Mouse (Mus musculus): ENCODE measurements around the gene Hba-a2. TPM values are rescaled to one million over a fixed set of nuclear protein-coding genes. Genes with fewer than 3 reads are reported as not detected.
A peak's percentile ranks its signal among the peaks of the same experiment; 100 is the strongest.

The Hba-a2 gene
- polyA plus RNA-seq, 2 experiments: 169,597 to 214,511 TPM

GRCm38 (mm10) chr11:32320507-32321195, 24.4 kb downstream of the Hba-a2 start:
- no peaks in the 10 kb centered on the region for H3K9me3 ChIP-seq (ENCODE audit: control insufficient read depth, low read length)
- ATAC-seq (ENCODE audit: insufficient read depth) (peak; percentile 40), DNase-seq (ENCODE audit: low read depth in 3 of 3, low spot score in 3 of 3) (no peak)
- 54% methylated on average over 11 of the region's 11 CpGs for WGBS (ENCODE audit: insufficient replicate concordance)
- H3K36me3 ChIP-seq (replicated peaks; ENCODE audit: control insufficient read depth, insufficient read depth, low read depth): no peaks in the 10 kb centered on the region
- no peak overlapping the region for H3K4me2 ChIP-seq (ENCODE audit: low read depth)
- no peak overlapping the region; the same call in 1 of the 2 replicates for H3K27ac ChIP-seq
- H3K27me3 ChIP-seq (ENCODE audit: control insufficient read depth, insufficient read depth, low read length): no peaks in the 10 kb centered on the region; the same call in 1 of the 2 replicates
- H3K4me3 ChIP-seq (ENCODE audit: insufficient read depth in 1 of 2, low read depth in 2 of 2, low read length in 2 of 2): no peak overlapping the region
- TF ChIP-seq EP300 (IDR thresholded peaks at IDR 0.05; ENCODE audit: low read depth): no peak
- no peak for TF ChIP-seq CTCF (IDR thresholded peaks at IDR 0.05; ENCODE audit: low read depth)
- peaks cover 2 to 4% of the 10 kb centered on the region in 2 experiments; a peak in 3 of 4 replicates for H3K4me1 ChIP-seq (replicated peaks; ENCODE audit: control insufficient read depth in 2 of 2, insufficient read depth in 2 of 2, low read length in 1 of 2)
- H3K9ac ChIP-seq (replicated peaks): no peak overlapping the region

DNA sequence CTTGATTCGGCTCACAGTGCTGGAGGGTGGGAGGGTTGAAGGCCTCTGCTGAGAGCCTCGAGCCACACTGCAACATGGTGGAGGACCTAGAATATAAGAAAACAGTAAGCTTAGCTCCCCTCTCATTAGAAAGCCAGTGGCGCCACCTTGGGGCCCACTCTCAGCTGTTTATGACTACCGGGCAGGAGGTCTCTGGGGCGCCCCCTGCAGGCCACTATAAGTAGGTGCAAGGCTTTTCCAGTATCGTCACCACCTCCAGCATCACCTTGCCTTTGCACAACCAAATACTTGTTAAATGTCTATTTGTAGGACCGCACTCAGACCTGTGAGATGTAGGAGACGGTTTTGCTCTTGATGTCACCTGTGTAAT, 24.9 kb downstream of the Hba-a2 start:
- H3K36me3 ChIP-seq (replicated peaks; ENCODE audit: control insufficient read depth, insufficient read depth, low read depth): no peaks in the 10 kb centered on the region
- no peaks in the 10 kb centered on the region for H3K9me3 ChIP-seq (ENCODE audit: control insufficient read depth, low read length)
- no peaks in the 10 kb centered on the region; the same call in 1 of the 2 replicates for H3K27me3 ChIP-seq (ENCODE audit: control insufficient read depth, insufficient read depth, low read length)
- H3K4me2 ChIP-seq (ENCODE audit: low read depth): no peak overlapping the region
- WGBS (ENCODE audit: insufficient replicate concordance): 22% methylated on average over 8 of the region's 8 CpGs
- no peak overlapping the region for H3K9ac ChIP-seq (replicated peaks)
- no peak overlapping the region; the same call in 1 of the 2 replicates for H3K27ac ChIP-seq
- H3K4me3 ChIP-seq (ENCODE audit: insufficient read depth in 1 of 2, low read depth in 2 of 2, low read length in 2 of 2): no peak overlapping the region
- peak; percentile 70 to 78 (median 73) for DNase-seq (ENCODE audit: low read depth in 3 of 3, low spot score in 3 of 3)
- no peak; the same call in 1 of the 2 replicates for TF ChIP-seq EP300 (IDR thresholded peaks at IDR 0.05; ENCODE audit: low read depth)
- TF ChIP-seq CTCF (IDR thresholded peaks at IDR 0.05; ENCODE audit: low read depth): peak; percentile 99
- peak; percentile 77 for ATAC-seq (ENCODE audit: insufficient read depth)
- peaks cover 2 to 4% of the 10 kb centered on the region in 2 experiments; a peak in 3 of 4 replicates for H3K4me1 ChIP-seq (replicated peaks; ENCODE audit: control insufficient read depth in 2 of 2, insufficient read depth in 2 of 2, low read length in 1 of 2)

GRCm38 (mm10) chr11:32324609-32325008, 28.3 kb downstream of the Hba-a2 start:
- DNase-seq (ENCODE audit: low read depth in 3 of 3, low spot score in 3 of 3) (peak; percentile 60 to 67 (median 67)), ATAC-seq (ENCODE audit: insufficient read depth) (peak; percentile 73)
- WGBS (ENCODE audit: insufficient replicate concordance): 12% methylated on average over 15 of the region's 15 CpGs
- Histone ChIP-seq H3K4me2 (ENCODE audit: low read depth) (peak overlapping the region; percentile 49), H3K27ac (no peak overlapping the region), H3K9me3 (ENCODE audit: control insufficient read depth, low read length) (no peaks in the 10 kb centered on the region), H3K9ac (replicated peaks) (peak overlapping the region; percentile 33), H3K27me3 (ENCODE audit: control insufficient read depth, insufficient read depth, low read length) (no peaks in the 10 kb centered on the region; the same call in 1 of the 2 replicates), H3K36me3 (replicated peaks; ENCODE audit: control insufficient read depth, insufficient read depth, low read depth) (no peaks in the 10 kb centered on the region), H3K4me3 (ENCODE audit: insufficient read depth in 1 of 2, low read depth in 2 of 2, low read length in 2 of 2) (peak overlapping the region in 1 of 2 experiments; percentile 10; a peak in 1 of 4 replicates), H3K4me1 (replicated peaks; ENCODE audit: control insufficient read depth in 2 of 2, insufficient read depth in 2 of 2, low read length in 1 of 2) (peaks cover 2 to 4% of the 10 kb centered on the region in 2 experiments; a peak in 3 of 4 replicates)
- TF ChIP-seq EP300 (IDR thresholded peaks at IDR 0.05; ENCODE audit: low read depth): no peak
- peak; percentile 98 for TF ChIP-seq CTCF (IDR thresholded peaks at IDR 0.05; ENCODE audit: low read depth)

DNA sequence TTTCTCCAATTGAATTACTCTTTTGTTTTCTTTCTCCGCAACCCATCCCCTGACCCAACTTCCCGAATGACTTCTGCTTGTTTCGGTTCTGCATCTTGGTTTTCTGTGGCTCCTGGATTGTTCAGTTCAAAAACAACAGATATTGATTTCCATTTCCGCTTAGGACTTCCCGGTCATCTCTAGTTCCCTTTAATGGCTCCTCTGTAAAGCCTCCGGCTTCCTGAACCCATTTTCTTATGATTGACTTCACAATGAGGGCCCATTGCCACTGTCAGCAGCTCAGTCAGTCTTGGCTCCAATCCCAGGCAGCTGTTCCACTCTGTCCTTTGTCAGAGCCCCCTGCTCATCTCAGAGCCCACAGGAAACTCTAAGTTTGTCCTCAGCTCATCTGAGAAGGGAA, 34.8 kb downstream of the Hba-a2 start:
- no peak overlapping the region for H3K4me3 ChIP-seq (ENCODE audit: insufficient read depth in 1 of 2, low read depth in 2 of 2, low read length in 2 of 2)
- ATAC-seq (ENCODE audit: insufficient read depth): no peak
- TF ChIP-seq CTCF (IDR thresholded peaks at IDR 0.05; ENCODE audit: low read depth) (no peak), EP300 (IDR thresholded peaks at IDR 0.05; ENCODE audit: low read depth) (no peak)
- no peak overlapping the region for H3K27ac ChIP-seq
- H3K36me3 ChIP-seq (replicated peaks; ENCODE audit: control insufficient read depth, insufficient read depth, low read depth): no peaks in the 10 kb centered on the region
- no peaks in the 10 kb centered on the region for H3K9me3 ChIP-seq (ENCODE audit: control insufficient read depth, low read length)
- H3K4me1 ChIP-seq (replicated peaks; ENCODE audit: control insufficient read depth in 2 of 2, insufficient read depth in 2 of 2, low read length in 1 of 2): 0 out of 4 replicates have a peak, but pooled peaks cover 0 to 3% of the 10 kb centered on the region in 2 experiments
- DNase-seq (ENCODE audit: low read depth in 3 of 3, low spot score in 3 of 3): no peak
- H3K4me2 ChIP-seq (ENCODE audit: low read depth): no peak overlapping the region
- no peaks in the 10 kb centered on the region for H3K27me3 ChIP-seq (ENCODE audit: control insufficient read depth, insufficient read depth, low read length)
- H3K9ac ChIP-seq (replicated peaks): no peak overlapping the region
- 24% methylated on average over 6 of the region's 6 CpGs for WGBS (ENCODE audit: insufficient replicate concordance)

GRCm38 (mm10) chr11:32331861-32332260, 35.6 kb downstream of the Hba-a2 start:
- Histone ChIP-seq H3K27ac (no peak overlapping the region), H3K27me3 (ENCODE audit: control insufficient read depth, insufficient read depth, low read length) (no peaks in the 10 kb centered on the region), H3K4me2 (ENCODE audit: low read depth) (no peak overlapping the region), H3K36me3 (replicated peaks; ENCODE audit: control insufficient read depth, insufficient read depth, low read depth) (no peaks in the 10 kb centered on the region), H3K9ac (replicated peaks) (no peak overlapping the region), H3K9me3 (ENCODE audit: control insufficient read depth, low read length) (no peaks in the 10 kb centered on the region), H3K4me1 (replicated peaks; ENCODE audit: control insufficient read depth in 2 of 2, insufficient read depth in 2 of 2, low read length in 1 of 2) (0 out of 4 replicates have a peak, but pooled peaks cover 0 to 3% of the 10 kb centered on the region in 2 experiments), H3K4me3 (ENCODE audit: insufficient read depth in 1 of 2, low read depth in 2 of 2, low read length in 2 of 2) (no peak overlapping the region)
- no peak for DNase-seq (ENCODE audit: low read depth in 3 of 3, low spot score in 3 of 3)
- no peak for TF ChIP-seq EP300 (IDR thresholded peaks at IDR 0.05; ENCODE audit: low read depth)
- no peak for TF ChIP-seq CTCF (IDR thresholded peaks at IDR 0.05; ENCODE audit: low read depth)
- ATAC-seq (ENCODE audit: insufficient read depth): no peak
- 47% methylated on average over 5 of the region's 5 CpGs for WGBS (ENCODE audit: insufficient replicate concordance)
